In the genomic region with DNA sequence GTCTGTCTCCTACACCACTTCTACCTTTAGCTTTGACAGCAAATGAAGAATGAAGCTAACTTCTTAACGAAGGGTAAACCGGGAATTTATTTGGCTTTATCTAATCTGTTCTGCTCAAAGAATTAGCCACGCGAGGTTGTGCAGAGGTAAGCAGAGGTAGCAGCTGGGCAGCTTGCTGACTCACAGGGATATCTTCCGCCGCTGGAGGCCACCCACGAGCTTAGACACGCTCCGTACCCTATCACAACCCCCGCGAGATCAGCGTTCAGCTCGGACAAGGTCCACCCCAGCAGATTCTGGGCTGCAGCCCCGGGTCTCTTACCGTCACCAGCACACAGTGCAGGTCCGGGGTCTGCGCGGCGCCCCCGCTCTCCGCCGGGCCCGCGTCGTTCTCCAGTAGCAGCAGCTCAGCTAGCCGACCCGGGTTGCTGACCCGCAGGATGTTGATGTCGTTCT, we compare ENCODE assay signal across 8 mouse cellular contexts. TPM values are rescaled to one million over a fixed set of nuclear protein-coding genes. Genes with fewer than 3 reads are reported as not detected.
DNase-seq lines count a peak whose midpoint lies in the region; ATAC-seq lines count a peak whose summit lies in the region.

No protein-coding gene starts in this region.

- peak overlapping the region; percentile 75 to 76 for H3K4me3 ChIP-seq in heart, embryonic 14.5 days (ENCODE audit: control insufficient read depth in 1 of 2, insufficient read depth in 1 of 2, low read depth in 1 of 2, low read length in 2 of 2)
- H3K4me3 ChIP-seq in liver, embryonic 12.5 days, result peak overlapping the region; percentile 88

- peak overlapping the region; percentile 78 to 83; a peak in 3 of 4 replicates for H3K27ac ChIP-seq in heart, embryonic 14.5 days (replicated peaks in 1 of 2; ENCODE audit: control insufficient read depth in 1 of 2, insufficient read depth in 1 of 2, low read depth in 2 of 2, low read length in 2 of 2)
- peak overlapping the region; percentile 99 for H3K27ac ChIP-seq in liver, embryonic 12.5 days

- peak overlapping the region; percentile 94 for H3K4me2 ChIP-seq in heart, embryonic 14.5 days (ENCODE audit: low read length)
- peak overlapping the region; percentile 66 for H3K4me2 ChIP-seq in liver, embryonic 12.5 days

- WGBS in heart, embryonic 14.5 days, result under 1% methylated on average over 29 of the region's 29 CpGs
- under 1% methylated on average over 29 of the region's 29 CpGs for WGBS in liver, embryonic 12.5 days (ENCODE audit: insufficient replicate concordance)

- DNase-seq in CD8-positive naive resting alpha-beta T cell, adult 2 months (ENCODE audit: low read depth in 2 of 2, low spot score in 2 of 2), result peak; percentile 49 to 53
- DNase-seq in c-Kit-negative CD71-positive TER-119-positive erythroid progenitor cells, embryonic 14.5 days (ENCODE audit: low read depth, low spot score), result peak; percentile 73
- peak; percentile 66 for DNase-seq in fibroblast of lung, adult 2 months (ENCODE audit: low read depth)
- peak; percentile 92 for DNase-seq in kidney, postnatal 10 days
- peak; percentile 73 for DNase-seq in naive thymus-derived CD4-positive, alpha-beta T cell, adult 2 months (ENCODE audit: low read depth)
- DNase-seq in splenic B cell, adult 2 months (ENCODE audit: low read depth, low spot score), result peak; percentile 82

- H3K9ac ChIP-seq in heart, embryonic 14.5 days (ENCODE audit: low read length), result peak overlapping the region; percentile 85
- peak overlapping the region; percentile 98 for H3K9ac ChIP-seq in liver, embryonic 12.5 days

- peaks cover 5 to 7% of the 10 kb centered on the region in 2 experiments for H3K4me1 ChIP-seq in heart, embryonic 14.5 days (ENCODE audit: control insufficient read depth in 2 of 2, insufficient read depth in 2 of 2, low read length in 2 of 2)
- H3K4me1 ChIP-seq in liver, embryonic 12.5 days, result peaks cover 38% of the 10 kb centered on the region

- H3K27me3 ChIP-seq in heart, embryonic 14.5 days (ENCODE audit: control insufficient read depth, insufficient read depth, low read length), result no peaks in the 10 kb centered on the region
- H3K27me3 ChIP-seq in liver, embryonic 12.5 days (replicated peaks), result no peaks in the 10 kb centered on the region
- H3K27me3 ChIP-seq in splenic B cell, adult 2 months (ENCODE audit: control insufficient read depth, insufficient read depth, low read length, poor library complexity, severe bottlenecking), result no peaks in the 10 kb centered on the region

- ATAC-seq in heart, embryonic 14.5 days (ENCODE audit: insufficient number of reproducible peaks, insufficient read depth, low FRiP score, low read depth), result peak; percentile 63
- peak; percentile 72 for ATAC-seq in liver, embryonic 12.5 days

- H3K36me3 ChIP-seq in heart, embryonic 14.5 days (ENCODE audit: control insufficient read depth, insufficient read depth, low read length), result no peaks in the 10 kb centered on the region
- H3K36me3 ChIP-seq in liver, embryonic 12.5 days, result peaks cover 27% of the 10 kb centered on the region
- H3K36me3 ChIP-seq in splenic B cell, adult 2 months (ENCODE audit: control insufficient read depth, insufficient read depth, low read length, poor library complexity, severe bottlenecking), result no peaks in the 10 kb centered on the region

- no peaks in the 10 kb centered on the region for H3K9me3 ChIP-seq in heart, embryonic 14.5 days (ENCODE audit: control insufficient read depth, low read length)
- H3K9me3 ChIP-seq in liver, embryonic 12.5 days (replicated peaks), result no peaks in the 10 kb centered on the region

RNA-seq across cellular contexts. Expression of a gene that starts 0.9 kb away (rescaled TPM):
- 4.4 TPM in 2 replicates for polyA plus RNA-seq in heart, embryonic 14.5 days (2014; fragmentation: Nextera tagmentation; extraction: Ambion mirVana)
- 88.3 and 96.9 TPM in 2 replicates for polyA plus RNA-seq in liver, embryonic 12.5 days (2016; fragmentation: Nextera tagmentation; extraction: Ambion mirVana)

Comparison
In these comparisons a context has a peak if more than half of its experiments do, and no peak if none do; other contexts are left out.
1. Peak in every context shown above with its lines: DNase-seq, ATAC-seq, H3K4me3 ChIP-seq and H3K27ac ChIP-seq.
2. RNA of a gene that starts 0.9 kb away (polyA plus RNA-seq): 88.3 to 96.9 TPM in liver, embryonic 12.5 days; 4.4 TPM in heart, embryonic 14.5 days; every median in the first group is over 10 times any median in the second.